In genomic region chr10:30328334-30329014, GRCm38 (mm10) we compare ENCODE assay signal across 13 mouse cellular contexts.
DNase-seq lines count a peak whose midpoint lies in the region; ATAC-seq and TF ChIP-seq lines count a peak whose summit lies in the region.
"Had no signal": no experiment of that assay in that cellular context is flagged by ENCODE, and none has a peak within 500 bp of the region (broad histone marks: within the 10 kb centered on the region; RNA-seq: fewer than 3 reads in every experiment).

No protein-coding gene starts in this region.

- H3K27me3 ChIP-seq in midbrain, embryonic 12.5 days: no peaks in the 10 kb centered on the region
- H3K27me3 ChIP-seq: CH12.LX had no signal

- H3K4me3 ChIP-seq in midbrain, embryonic 12.5 days: no peak overlapping the region
- H3K4me3 ChIP-seq: layer of hippocampus, adult 2 months had no signal

- DNase-seq in brain, embryonic 14.5 days (ENCODE audit: low read depth): peak; percentile 70
- DNase-seq in embryo, embryonic 11.5 days (ENCODE audit: low read depth, low spot score): peak; percentile 2
- peak; percentile 75 for DNase-seq in forelimb bud, embryonic 11.5 days (ENCODE audit: low read depth, low spot score)
- DNase-seq in natural killer cell, adult 2 months (ENCODE audit: low spot score in 2 of 2): no peak
- no peak for DNase-seq in spleen, postnatal 36 days (ENCODE audit: low spot score in 2 of 2)
- DNase-seq in adrenal gland, postnatal 36 days: no peak
- DNase-seq in right cerebral cortex, postnatal 14 days: no peak
- DNase-seq: cerebellum, postnatal 14 days; right cerebral cortex, postnatal 25 days had no signal

- H3K4me1 ChIP-seq in midbrain, embryonic 12.5 days: peaks cover 17% of the 10 kb centered on the region; the same call in 1 of the 2 replicates

- TF ChIP-seq CTCF in brain, embryonic 14.5 days (IDR thresholded peaks at IDR 0.05; ENCODE audit: borderline replicate concordance, extremely low read depth, insufficient read depth, insufficient read length): no peak

- no peak overlapping the region; the same call in 1 of the 2 replicates for H3K4me2 ChIP-seq in midbrain, embryonic 12.5 days (replicated peaks)
- H3K4me2 ChIP-seq: heart, embryonic 11.5 days had no signal

- no peaks in the 10 kb centered on the region for H3K9me3 ChIP-seq in midbrain, embryonic 12.5 days

- TF ChIP-seq POLR2A in brain, embryonic 14.5 days (IDR thresholded peaks at IDR 0.05; ENCODE audit: borderline replicate concordance, extremely low read depth, insufficient read depth, insufficient read length, poor library complexity, severe bottlenecking): no peak

- 40% methylated on average over 10 of the region's 10 CpGs for WGBS in midbrain, embryonic 12.5 days

- no peak overlapping the region for H3K9ac ChIP-seq in midbrain, embryonic 12.5 days (replicated peaks)

- H3K36me3 ChIP-seq in midbrain, embryonic 12.5 days: no peaks in the 10 kb centered on the region

- peak overlapping the region; percentile 49; the same call in 1 of the 2 replicates for H3K27ac ChIP-seq in midbrain, embryonic 12.5 days (replicated peaks)
- H3K27ac ChIP-seq: layer of hippocampus, adult 2 months had no signal

- ATAC-seq in midbrain, embryonic 12.5 days (ENCODE audit: low FRiP score, low read depth): peak; percentile 69

Comparison
In these comparisons a context has a peak if more than half of its experiments do, and no peak if none do; other contexts are left out.
1. DNase-seq: peak in brain, embryonic 14.5 days (single experiment), embryo, embryonic 11.5 days (single experiment) and forelimb bud, embryonic 11.5 days (single experiment); none in natural killer cell, adult 2 months (0 of 2), spleen, postnatal 36 days (0 of 2), adrenal gland, postnatal 36 days (0 of 2) and right cerebral cortex, postnatal 14 days (single experiment).